Mouse (Mus musculus): Measurements from ENCODE around the gene Rpap3.
"Not testable (repeated sequence)": the region's sequence is repeated elsewhere in the genome, so short reads cannot be mapped to it uniquely, and the experiment has no call there.

The Rpap3 gene

GRCm38 (mm10) chr15:97684118-97684517 is 21.5 kb downstream of the Rpap3 start:
- DNase-seq (ENCODE audit: low spot score) = no peak

- DNase-seq (ENCODE audit: low spot score) = no peak
Measured at GRCm38 (mm10) chr15:97682053-97682452, 23.6 kb downstream of the Rpap3 start.

- no peak for DNase-seq (ENCODE audit: low spot score)
Measured at GRCm38 (mm10) chr15:97679991-97680681, 25.5 kb downstream of the Rpap3 start.

GRCm38 (mm10) chr15:97677341-97677740 is 28.3 kb downstream of the Rpap3 start:
- DNase-seq (ENCODE audit: low spot score) = no peak

- DNase-seq (ENCODE audit: low spot score) = no peak
Measured at GRCm38 (mm10) chr15:97675927-97676326, 29.7 kb downstream of the Rpap3 start.

GRCm38 (mm10) chr15:97674423-97674822 is 31.2 kb downstream of the Rpap3 start:
- DNase-seq (ENCODE audit: low spot score) = no peak

GRCm38 (mm10) chr15:97673256-97674000 is 32.2 kb downstream of the Rpap3 start:
- no peak for DNase-seq (ENCODE audit: low spot score)

GRCm38 (mm10) chr15:97672211-97672765 is 33.3 kb downstream of the Rpap3 start:
- DNase-seq (ENCODE audit: low spot score) = no peak

- DNase-seq (ENCODE audit: low spot score) = no peak
Measured at GRCm38 (mm10) chr15:97670554-97670953, 35.1 kb downstream of the Rpap3 start.

- DNase-seq (ENCODE audit: low spot score) = not testable (repeated sequence)
Measured at GRCm38 (mm10) chr15:97668158-97668877, 37.3 kb downstream of the Rpap3 start.

- DNase-seq (ENCODE audit: low spot score) = peak; percentile 52
Measured at GRCm38 (mm10) chr15:97667437-97667836, 38.2 kb downstream of the Rpap3 start.

GRCm38 (mm10) chr15:97666457-97666770 is 39.2 kb downstream of the Rpap3 start:
- no peak for DNase-seq (ENCODE audit: low spot score)

GRCm38 (mm10) chr15:97665770-97666456 is 39.7 kb downstream of the Rpap3 start:
- no peak for DNase-seq (ENCODE audit: low spot score)

- no peak for DNase-seq (ENCODE audit: low spot score)
Measured at GRCm38 (mm10) chr15:97664981-97665668, 40.5 kb downstream of the Rpap3 start.

GRCm38 (mm10) chr15:97663750-97664406 is 41.7 kb downstream of the Rpap3 start:
- DNase-seq (ENCODE audit: low spot score) = peak; percentile 64

GRCm38 (mm10) chr15:97658755-97659116 is 46.9 kb downstream of the Rpap3 start:
- no peak for DNase-seq (ENCODE audit: low spot score)

GRCm38 (mm10) chr15:97657856-97658754 is 47.5 kb downstream of the Rpap3 start:
- DNase-seq (ENCODE audit: low spot score) = no peak

- DNase-seq (ENCODE audit: low spot score) = no peak
Measured at GRCm38 (mm10) chr15:97657420-97657819, 48.2 kb downstream of the Rpap3 start.

GRCm38 (mm10) chr15:97649726-97650125 is 55.9 kb downstream of the Rpap3 start:
- no peak for DNase-seq (ENCODE audit: low spot score)

GRCm38 (mm10) chr15:97648176-97648575 is 57.4 kb downstream of the Rpap3 start:
- DNase-seq (ENCODE audit: low spot score) = no peak

All from spleen, adult 12 weeks (tissue).